Mouse (Mus musculus) lung, postnatal 36 days (tissue): Measurements from ENCODE around the gene Dscam.

Experiments used
- DNase-seq: peaks from one replicate; pipeline ENCODE4 v3.0.0; 2022; ENCODE audit warnings: mixed read lengths

Gene Dscam

GRCm38 (mm10) chr16:96700551-96700950 is 470.0 kb downstream of the Dscam start:
- DNase-seq: no peak

GRCm38 (mm10) chr16:96695882-96696281 is 474.7 kb downstream of the Dscam start:
- DNase-seq: no peak

- no peak for DNase-seq
Measured at GRCm38 (mm10) chr16:96691576-96691975, 479.0 kb downstream of the Dscam start.

GRCm38 (mm10) chr16:96690052-96690451 is 480.5 kb downstream of the Dscam start:
- no peak for DNase-seq

GRCm38 (mm10) chr16:96689419-96689818 is 481.1 kb downstream of the Dscam start:
- DNase-seq: no peak

- no peak for DNase-seq
Measured at GRCm38 (mm10) chr16:96685065-96685464, 485.5 kb downstream of the Dscam start.

GRCm38 (mm10) chr16:96684581-96684980 is 486.0 kb downstream of the Dscam start:
- peak; percentile 65 for DNase-seq

GRCm38 (mm10) chr16:96682289-96682972 is 488.1 kb downstream of the Dscam start:
- DNase-seq: no peak

GRCm38 (mm10) chr16:96679981-96680380 is 490.6 kb downstream of the Dscam start:
- no peak for DNase-seq

- DNase-seq: no peak
Measured at GRCm38 (mm10) chr16:96677471-96677870, 493.1 kb downstream of the Dscam start.

- no peak for DNase-seq
Measured at GRCm38 (mm10) chr16:96676663-96677062, 493.9 kb downstream of the Dscam start.

GRCm38 (mm10) chr16:96673191-96673847 is 497.2 kb downstream of the Dscam start:
- no peak for DNase-seq

GRCm38 (mm10) chr16:96671603-96672374 is 498.8 kb downstream of the Dscam start:
- DNase-seq: peak; percentile 59

- peak; percentile 64 for DNase-seq
Measured at GRCm38 (mm10) chr16:96669706-96670105, 500.8 kb downstream of the Dscam start.

GRCm38 (mm10) chr16:96668478-96668877 is 502.1 kb downstream of the Dscam start:
- no peak for DNase-seq

- DNase-seq: no peak
Measured at GRCm38 (mm10) chr16:96661073-96661472, 509.5 kb downstream of the Dscam start.

GRCm38 (mm10) chr16:96659275-96659674 is 511.3 kb downstream of the Dscam start:
- DNase-seq: no peak

GRCm38 (mm10) chr16:96655548-96655947 is 515.0 kb downstream of the Dscam start:
- no peak for DNase-seq

- no peak for DNase-seq
Measured at GRCm38 (mm10) chr16:96654054-96654453, 516.5 kb downstream of the Dscam start.

- no peak for DNase-seq
Measured at GRCm38 (mm10) chr16:96651444-96651843, 519.1 kb downstream of the Dscam start.

- DNase-seq: no peak
Measured at GRCm38 (mm10) chr16:96640101-96640500, 530.5 kb downstream of the Dscam start.

GRCm38 (mm10) chr16:96635916-96636315 is 534.6 kb downstream of the Dscam start:
- no peak for DNase-seq

- DNase-seq: no peak
Measured at GRCm38 (mm10) chr16:96634791-96635143, 535.8 kb downstream of the Dscam start.
